Mouse (Mus musculus): ENCODE results near the gene Soat2. TPM values are rescaled to one million over a fixed set of nuclear protein-coding genes. Genes with fewer than 3 reads are reported as not detected.

The Soat2 gene
- polyA plus RNA-seq, 1 experiment from 2014 or later, result 0.08 TPM

DNA sequence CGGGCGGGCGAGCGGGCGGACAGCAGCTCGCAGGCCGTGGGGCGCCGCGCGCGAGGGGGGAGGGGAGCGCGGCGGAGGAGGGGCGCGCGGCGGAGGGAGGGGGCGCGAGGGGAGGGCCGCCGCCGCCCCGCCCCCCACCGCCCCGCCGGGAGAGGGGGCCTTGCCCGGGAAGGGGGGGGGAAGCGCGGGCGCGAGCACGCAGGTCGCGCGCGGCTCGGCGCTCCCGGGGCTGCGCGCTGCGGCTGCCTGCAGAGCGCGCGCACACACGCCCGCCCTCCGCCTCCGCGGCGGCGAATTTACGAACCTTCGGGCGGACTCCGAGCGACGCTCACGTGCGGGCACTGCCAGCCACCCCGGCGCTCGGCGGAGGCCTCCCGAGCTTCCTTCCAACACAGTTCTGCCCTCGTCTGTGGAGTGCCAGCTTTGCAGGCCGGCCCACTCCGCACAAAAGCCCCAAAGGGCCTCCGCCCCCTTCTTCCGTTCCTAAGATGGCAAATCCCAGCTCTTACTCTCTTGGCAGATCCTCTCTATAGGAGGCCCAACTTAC lies 53.6 kb downstream of the Soat2 start:
- H3K4me3 ChIP-seq (replicated peaks), result peak overlapping the region; percentile 85
- peak overlapping the region; percentile 99 for H3K27ac ChIP-seq
- H3K27me3 ChIP-seq, result no peaks in the 10 kb centered on the region
- peaks cover 40% of the 10 kb centered on the region for H3K4me1 ChIP-seq
- WGBS, result 0% methylated on average over 34 of the region's 72 CpGs
- ATAC-seq (ENCODE audit: low FRiP score), result peak; percentile 47
- peaks cover 33% of the 10 kb centered on the region for H3K36me3 ChIP-seq (replicated peaks)
- H3K9me3 ChIP-seq, result no peaks in the 10 kb centered on the region
- peak overlapping the region; percentile 77 for H3K4me2 ChIP-seq
- H3K9ac ChIP-seq, result peak overlapping the region; percentile 92

GRCm38 (mm10) chr15:102204674-102205505 lies 54.6 kb downstream of the Soat2 start, which contains the start of gene Csad:
TSS of gene Csad (minus strand) at chr15:102204724.
- Histone ChIP-seq H3K9me3 (no peaks in the 10 kb centered on the region), H3K4me2 (peak within 1 kb of the TSS; percentile 77), H3K27ac (peak within 1 kb of the TSS; percentile 99), H3K9ac (peak within 1 kb of the TSS; percentile 92), H3K4me3 (replicated peaks) (peak within 1 kb of the TSS; percentile 85), H3K4me1 (peaks cover 40% of the 10 kb centered on the region), H3K36me3 (replicated peaks) (peaks cover 42% of the 10 kb centered on the region), H3K27me3 (no peaks in the 10 kb centered on the region)
- ATAC-seq (ENCODE audit: low FRiP score), result no peak
- WGBS, result 64% methylated on average over 19 of the region's 19 CpGs

- Histone ChIP-seq H3K27me3 (no peaks in the 10 kb centered on the region), H3K27ac (peak overlapping the region; percentile 99), H3K36me3 (replicated peaks) (peaks cover 51% of the 10 kb centered on the region), H3K9ac (peak overlapping the region; percentile 92), H3K4me2 (peak overlapping the region; percentile 77), H3K4me1 (peaks cover 40% of the 10 kb centered on the region), H3K9me3 (no peaks in the 10 kb centered on the region), H3K4me3 (replicated peaks) (peak overlapping the region; percentile 85)
- ATAC-seq (ENCODE audit: low FRiP score), result peak; percentile 16; the same call in 1 of the 2 replicates
- WGBS, result 42% methylated on average over 8 of the region's 8 CpGs
Observed at GRCm38 (mm10) chr15:102205779-102206178, 55.5 kb downstream of the Soat2 start.

- Histone ChIP-seq H3K27me3 (no peaks in the 10 kb centered on the region), H3K9ac (peak overlapping the region; percentile 7; the same call in 1 of the 2 replicates), H3K36me3 (replicated peaks) (peaks cover 64% of the 10 kb centered on the region), H3K4me2 (no peak overlapping the region), H3K4me1 (peaks cover 38% of the 10 kb centered on the region), H3K4me3 (replicated peaks) (no peak overlapping the region), H3K9me3 (no peaks in the 10 kb centered on the region), H3K27ac (no peak overlapping the region)
- WGBS, result 91% methylated on average over 3 of the region's 3 CpGs
- ATAC-seq (ENCODE audit: low FRiP score), result no peak
Observed at GRCm38 (mm10) chr15:102207351-102207750, 57.0 kb downstream of the Soat2 start.

DNA sequence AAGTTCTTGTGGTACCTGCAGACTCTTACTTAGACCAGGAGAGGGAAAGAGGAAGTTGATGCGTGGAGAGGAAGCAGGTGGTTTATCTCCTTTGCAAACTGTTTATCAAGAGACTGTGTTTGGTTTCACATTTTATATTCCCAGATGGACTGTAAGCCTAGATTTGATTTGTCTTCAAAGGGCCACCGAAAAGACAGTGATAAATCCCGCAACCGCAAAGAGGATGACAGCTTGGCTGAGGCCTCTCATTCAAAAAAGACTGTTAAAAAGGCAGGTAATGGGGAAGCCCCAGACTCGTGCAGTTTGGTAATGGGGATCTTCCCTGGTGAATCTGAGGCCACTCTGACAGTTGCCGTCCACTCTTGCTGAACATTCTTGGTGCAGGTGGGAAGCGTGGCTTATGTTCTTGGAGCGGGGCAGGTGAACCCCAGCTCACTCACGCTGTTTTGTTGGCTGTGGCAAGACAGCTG lies 57.8 kb downstream of the Soat2 start:
- peaks cover 33% of the 10 kb centered on the region for H3K4me1 ChIP-seq
- WGBS, result 94% methylated on average over 9 of the region's 9 CpGs
- H3K9ac ChIP-seq, result no peak overlapping the region
- no peak overlapping the region for H3K4me2 ChIP-seq
- H3K36me3 ChIP-seq (replicated peaks), result peaks cover 72% of the 10 kb centered on the region
- H3K27ac ChIP-seq, result no peak overlapping the region
- H3K9me3 ChIP-seq, result no peaks in the 10 kb centered on the region
- no peak overlapping the region for H3K4me3 ChIP-seq (replicated peaks)
- ATAC-seq (ENCODE audit: low FRiP score), result no peak
- H3K27me3 ChIP-seq, result no peaks in the 10 kb centered on the region

DNA sequence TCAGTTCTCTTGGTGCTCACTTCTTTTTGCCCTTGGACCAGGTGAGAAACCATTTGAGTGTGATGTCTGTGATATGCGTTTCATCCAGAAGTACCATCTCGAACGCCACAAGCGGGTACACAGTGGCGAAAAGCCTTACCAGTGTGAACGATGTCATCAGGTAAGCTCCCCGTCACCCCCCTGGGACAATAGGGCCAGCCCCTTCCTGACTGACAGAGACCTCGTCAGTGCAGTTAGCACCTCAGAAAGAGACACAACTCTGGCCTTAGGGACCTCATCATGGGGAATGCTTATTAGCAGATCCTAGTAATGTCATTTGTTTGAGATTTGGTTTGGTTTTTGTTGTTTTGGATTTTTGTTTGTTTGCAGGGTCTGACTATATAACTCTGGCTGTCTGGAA lies 58.8 kb downstream of the Soat2 start:
- H3K27ac ChIP-seq, result no peak overlapping the region
- WGBS, result 89% methylated on average over 8 of the region's 8 CpGs
- no peak for ATAC-seq (ENCODE audit: low FRiP score)
- H3K9ac ChIP-seq, result no peak overlapping the region
- peaks cover 32% of the 10 kb centered on the region for H3K4me1 ChIP-seq
- H3K9me3 ChIP-seq, result no peaks in the 10 kb centered on the region
- peaks cover 81% of the 10 kb centered on the region for H3K36me3 ChIP-seq (replicated peaks)
- no peak overlapping the region for H3K4me2 ChIP-seq
- no peak overlapping the region for H3K4me3 ChIP-seq (replicated peaks)
- H3K27me3 ChIP-seq, result no peaks in the 10 kb centered on the region

- H3K27me3 ChIP-seq, result no peaks in the 10 kb centered on the region
- WGBS, result 92% methylated on average over 4 of the region's 4 CpGs
- H3K4me2 ChIP-seq, result no peak overlapping the region
- H3K36me3 ChIP-seq (replicated peaks), result peaks cover 89% of the 10 kb centered on the region
- H3K9ac ChIP-seq, result no peak overlapping the region
- H3K4me3 ChIP-seq (replicated peaks), result no peak overlapping the region
- no peak overlapping the region for H3K27ac ChIP-seq
- H3K9me3 ChIP-seq, result no peaks in the 10 kb centered on the region
- H3K4me1 ChIP-seq, result peaks cover 15% of the 10 kb centered on the region
- ATAC-seq (ENCODE audit: low FRiP score), result no peak
Observed at GRCm38 (mm10) chr15:102210816-102211215, 60.5 kb downstream of the Soat2 start.

- 88% methylated on average over 6 of the region's 6 CpGs for WGBS
- H3K4me2 ChIP-seq, result no peak overlapping the region
Observed at GRCm38 (mm10) chr15:102211895-102212294, 61.6 kb downstream of the Soat2 start.

More at GRCm38 (mm10) chr15:102211895-102212294, 61.6 kb downstream of the Soat2 start:
- Histone ChIP-seq H3K9me3 (no peaks in the 10 kb centered on the region), H3K27me3 (no peaks in the 10 kb centered on the region), H3K27ac (no peak overlapping the region), H3K4me1 (peaks cover 7% of the 10 kb centered on the region; the same call in 1 of the 2 replicates), H3K9ac (no peak overlapping the region), H3K4me3 (replicated peaks) (no peak overlapping the region), H3K36me3 (replicated peaks) (peaks cover 93% of the 10 kb centered on the region)
- no peak for ATAC-seq (ENCODE audit: low FRiP score)

Other genes with a start within 250 kb of the Soat2 start
- not detected in 2 replicates for gene Krt4, start 225.8 kb upstream of the Soat2 start, polyA plus RNA-seq (2016; fragmentation: Nextera tagmentation; extraction: Ambion mirVana)
- gene Krt79, start 210.2 kb upstream of the Soat2 start, polyA plus RNA-seq (2016; fragmentation: Nextera tagmentation; extraction: Ambion mirVana), result 0.08 and 0.15 TPM in 2 replicates
- gene Krt78, start 196.2 kb upstream of the Soat2 start, polyA plus RNA-seq (2016; fragmentation: Nextera tagmentation; extraction: Ambion mirVana), result not detected in 2 replicates
- 10.0 and 13.4 TPM in 2 replicates for gene Krt8, start 146.0 kb upstream of the Soat2 start, polyA plus RNA-seq (2016; fragmentation: Nextera tagmentation; extraction: Ambion mirVana)
- 9.4 and 13.6 TPM in 2 replicates for gene Krt18, start 122.3 kb upstream of the Soat2 start, polyA plus RNA-seq (2016; fragmentation: Nextera tagmentation; extraction: Ambion mirVana)
- 109 TPM in 2 replicates for gene Eif4b, start 76.8 kb upstream of the Soat2 start, polyA plus RNA-seq (2016; fragmentation: Nextera tagmentation; extraction: Ambion mirVana)
- 7.9 and 8.2 TPM in 2 replicates for gene Tns2, start 50.1 kb upstream of the Soat2 start, polyA plus RNA-seq (2016; fragmentation: Nextera tagmentation; extraction: Ambion mirVana)
- gene Spryd3, start 14.3 kb upstream of the Soat2 start, polyA plus RNA-seq (2016; fragmentation: Nextera tagmentation; extraction: Ambion mirVana), result 19.1 and 19.6 TPM in 2 replicates
- gene Igfbp6, start 6.2 kb upstream of the Soat2 start, polyA plus RNA-seq (2016; fragmentation: Nextera tagmentation; extraction: Ambion mirVana), result 0.24 and 0.79 TPM in 2 replicates
- 127 and 132 TPM in 2 replicates for gene Zfp740, start 52.7 kb downstream of the Soat2 start, polyA plus RNA-seq (2016; fragmentation: Nextera tagmentation; extraction: Ambion mirVana)
- gene Csad, start 54.2 kb downstream of the Soat2 start, polyA plus RNA-seq (2016; fragmentation: Nextera tagmentation; extraction: Ambion mirVana), result 46.2 and 51.8 TPM in 2 replicates
- 0.65 and 0.88 TPM in 2 replicates for gene Itgb7, start 81.4 kb downstream of the Soat2 start, polyA plus RNA-seq (2016; fragmentation: Nextera tagmentation; extraction: Ambion mirVana)
- 13.1 and 16.7 TPM in 2 replicates for gene Rarg, start 107.0 kb downstream of the Soat2 start, polyA plus RNA-seq (2016; fragmentation: Nextera tagmentation; extraction: Ambion mirVana)
- gene Gm9918, start 120.0 kb downstream of the Soat2 start, polyA plus RNA-seq (2016; fragmentation: Nextera tagmentation; extraction: Ambion mirVana), result 0.09 and 0.17 TPM in 2 replicates
- 48.9 and 50.5 TPM in 2 replicates for gene Mfsd5, start 128.9 kb downstream of the Soat2 start, polyA plus RNA-seq (2016; fragmentation: Nextera tagmentation; extraction: Ambion mirVana)
- 36.9 and 42.3 TPM in 2 replicates for gene Espl1, start 145.7 kb downstream of the Soat2 start, polyA plus RNA-seq (2016; fragmentation: Nextera tagmentation; extraction: Ambion mirVana)
- gene Pfdn5, start 175.6 kb downstream of the Soat2 start, polyA plus RNA-seq (2016; fragmentation: Nextera tagmentation; extraction: Ambion mirVana), result 352 and 355 TPM in 2 replicates
- 105 and 110 TPM in 2 replicates for gene Myg1, start 181.2 kb downstream of the Soat2 start, polyA plus RNA-seq (2016; fragmentation: Nextera tagmentation; extraction: Ambion mirVana)
- 75.0 and 78.2 TPM in 2 replicates for gene Aaas, start 200.2 kb downstream of the Soat2 start, polyA plus RNA-seq (2016; fragmentation: Nextera tagmentation; extraction: Ambion mirVana)
- gene Sp7, start 216.7 kb downstream of the Soat2 start, polyA plus RNA-seq (2016; fragmentation: Nextera tagmentation; extraction: Ambion mirVana), result 0.32 and 0.46 TPM in 2 replicates

Measured in forebrain, embryonic 12.5 days (tissue).